Mouse (Mus musculus): ENCODE measurements around the gene Bmf. TPM values are rescaled to one million over a fixed set of nuclear protein-coding genes. Genes with fewer than 3 reads are reported as not detected.

The Bmf gene
- polyA plus RNA-seq, 1 experiment from 2014 or later: 2.8 TPM

GRCm38 (mm10) chr2:118491281-118491731, 58.2 kb downstream of the Bmf start:
- 68% methylated on average over 5 of the region's 5 CpGs for WGBS
- ATAC-seq (ENCODE audit: low FRiP score) (no peak), DNase-seq (ENCODE audit: low spot score, missing footprints) (peak; percentile 80)
- Histone ChIP-seq H3K4me2 (no peak overlapping the region), H3K36me3 (ENCODE audit: control insufficient read depth, insufficient read depth, low read length) (no peaks in the 10 kb centered on the region), H3K9ac (ENCODE audit: low read length) (no peak overlapping the region), H3K4me1 (ENCODE audit: control insufficient read depth, insufficient read depth, low read length) (no peaks in the 10 kb centered on the region), H3K9me3 (ENCODE audit: control insufficient read depth, low read length) (no peaks in the 10 kb centered on the region), H3K27me3 (ENCODE audit: control insufficient read depth, insufficient read depth, low read length) (no peaks in the 10 kb centered on the region), H3K4me3 (ENCODE audit: low read depth, low read length) (no peak overlapping the region), H3K27ac (ENCODE audit: low read depth, low read length) (no peak overlapping the region)

GRCm38 (mm10) chr2:118490241-118491091, 59.0 kb downstream of the Bmf start:
- no peak overlapping the region for H3K27ac ChIP-seq (ENCODE audit: low read depth, low read length)
- ATAC-seq (ENCODE audit: low FRiP score) (no peak), DNase-seq (ENCODE audit: low spot score, missing footprints) (no peak)
- H3K4me3 ChIP-seq (ENCODE audit: low read depth, low read length): no peak overlapping the region
- H3K36me3 ChIP-seq (ENCODE audit: control insufficient read depth, insufficient read depth, low read length): no peaks in the 10 kb centered on the region
- H3K4me1 ChIP-seq (ENCODE audit: control insufficient read depth, insufficient read depth, low read length): no peaks in the 10 kb centered on the region
- peak overlapping the region; percentile 16; the same call in 1 of the 2 replicates for H3K9ac ChIP-seq (ENCODE audit: low read length)
- no peak overlapping the region for H3K4me2 ChIP-seq
- 52% methylated on average over 12 of the region's 12 CpGs for WGBS
- H3K9me3 ChIP-seq (ENCODE audit: control insufficient read depth, low read length): no peaks in the 10 kb centered on the region
- H3K27me3 ChIP-seq (ENCODE audit: control insufficient read depth, insufficient read depth, low read length): no peaks in the 10 kb centered on the region

GRCm38 (mm10) chr2:118487806-118488205, 61.7 kb downstream of the Bmf start:
- H3K9me3 ChIP-seq (ENCODE audit: control insufficient read depth, low read length): no peaks in the 10 kb centered on the region
- no peak overlapping the region for H3K4me2 ChIP-seq
- no peak overlapping the region for H3K9ac ChIP-seq (ENCODE audit: low read length)
- H3K36me3 ChIP-seq (ENCODE audit: control insufficient read depth, insufficient read depth, low read length): no peaks in the 10 kb centered on the region
- no peaks in the 10 kb centered on the region for H3K4me1 ChIP-seq (ENCODE audit: control insufficient read depth, insufficient read depth, low read length)
- H3K27me3 ChIP-seq (ENCODE audit: control insufficient read depth, insufficient read depth, low read length): no peaks in the 10 kb centered on the region
- H3K27ac ChIP-seq (ENCODE audit: low read depth, low read length): no peak overlapping the region
- DNase-seq (ENCODE audit: low spot score, missing footprints) (peak; percentile 81), ATAC-seq (ENCODE audit: low FRiP score) (no peak)
- H3K4me3 ChIP-seq (ENCODE audit: low read depth, low read length): no peak overlapping the region
- WGBS: 64% methylated on average over 3 of the region's 3 CpGs

- no peak overlapping the region for H3K4me3 ChIP-seq (ENCODE audit: low read depth, low read length)
- H3K36me3 ChIP-seq (ENCODE audit: control insufficient read depth, insufficient read depth, low read length): no peaks in the 10 kb centered on the region
- H3K9me3 ChIP-seq (ENCODE audit: control insufficient read depth, low read length): no peaks in the 10 kb centered on the region
- H3K4me1 ChIP-seq (ENCODE audit: control insufficient read depth, insufficient read depth, low read length): no peaks in the 10 kb centered on the region
- ATAC-seq (ENCODE audit: low FRiP score) (peak; percentile 52), DNase-seq (ENCODE audit: low spot score, missing footprints) (peak; percentile 96)
- H3K9ac ChIP-seq (ENCODE audit: low read length): no peak overlapping the region
- no peak overlapping the region for H3K27ac ChIP-seq (ENCODE audit: low read depth, low read length)
- H3K4me2 ChIP-seq: no peak overlapping the region
- WGBS: 16% methylated on average over 12 of the region's 12 CpGs
- no peaks in the 10 kb centered on the region for H3K27me3 ChIP-seq (ENCODE audit: control insufficient read depth, insufficient read depth, low read length)
Measured at GRCm38 (mm10) chr2:118486933-118487332, 62.6 kb downstream of the Bmf start.

GRCm38 (mm10) chr2:118485415-118485814, 64.1 kb downstream of the Bmf start:
- Histone ChIP-seq H3K36me3 (ENCODE audit: control insufficient read depth, insufficient read depth, low read length) (no peaks in the 10 kb centered on the region), H3K9ac (ENCODE audit: low read length) (no peak overlapping the region)

GRCm38 (mm10) chr2:118484386-118484898, 65.0 kb downstream of the Bmf start:
- no peaks in the 10 kb centered on the region for H3K36me3 ChIP-seq (ENCODE audit: control insufficient read depth, insufficient read depth, low read length)
- WGBS: 89% methylated on average over 9 of the region's 9 CpGs
- no peak overlapping the region for H3K9ac ChIP-seq (ENCODE audit: low read length)
- H3K27me3 ChIP-seq (ENCODE audit: control insufficient read depth, insufficient read depth, low read length): no peaks in the 10 kb centered on the region
- ATAC-seq (ENCODE audit: low FRiP score) (no peak), DNase-seq (ENCODE audit: low spot score, missing footprints) (peak; percentile 60)
- H3K4me3 ChIP-seq (ENCODE audit: low read depth, low read length): no peak overlapping the region
- H3K4me2 ChIP-seq: no peak overlapping the region
- no peak overlapping the region for H3K27ac ChIP-seq (ENCODE audit: low read depth, low read length)
- no peaks in the 10 kb centered on the region for H3K9me3 ChIP-seq (ENCODE audit: control insufficient read depth, low read length)
- no peaks in the 10 kb centered on the region for H3K4me1 ChIP-seq (ENCODE audit: control insufficient read depth, insufficient read depth, low read length)

More at GRCm38 (mm10) chr2:118485415-118485814, 64.1 kb downstream of the Bmf start:
- Histone ChIP-seq H3K27ac (ENCODE audit: low read depth, low read length) (no peak overlapping the region), H3K4me2 (no peak overlapping the region), H3K9me3 (ENCODE audit: control insufficient read depth, low read length) (no peaks in the 10 kb centered on the region), H3K27me3 (ENCODE audit: control insufficient read depth, insufficient read depth, low read length) (no peaks in the 10 kb centered on the region), H3K4me3 (ENCODE audit: low read depth, low read length) (no peak overlapping the region), H3K4me1 (ENCODE audit: control insufficient read depth, insufficient read depth, low read length) (no peaks in the 10 kb centered on the region)
- 75% methylated on average over 3 of the region's 3 CpGs for WGBS
- DNase-seq (ENCODE audit: low spot score, missing footprints) (peak; percentile 56), ATAC-seq (ENCODE audit: low FRiP score) (no peak)

- Histone ChIP-seq H3K4me3 (ENCODE audit: low read depth, low read length) (no peak overlapping the region), H3K9me3 (ENCODE audit: control insufficient read depth, low read length) (no peaks in the 10 kb centered on the region), H3K27me3 (ENCODE audit: control insufficient read depth, insufficient read depth, low read length) (no peaks in the 10 kb centered on the region), H3K36me3 (ENCODE audit: control insufficient read depth, insufficient read depth, low read length) (no peaks in the 10 kb centered on the region), H3K9ac (ENCODE audit: low read length) (no peak overlapping the region), H3K27ac (ENCODE audit: low read depth, low read length) (no peak overlapping the region), H3K4me1 (ENCODE audit: control insufficient read depth, insufficient read depth, low read length) (peaks cover 9% of the 10 kb centered on the region), H3K4me2 (no peak overlapping the region)
- DNase-seq (ENCODE audit: low spot score, missing footprints) (no peak), ATAC-seq (ENCODE audit: low FRiP score) (no peak)
- WGBS: 83% methylated on average over 5 of the region's 5 CpGs
Measured at GRCm38 (mm10) chr2:118483032-118483431, 66.5 kb downstream of the Bmf start.

GRCm38 (mm10) chr2:118480886-118481285, 68.6 kb downstream of the Bmf start:
- no peak overlapping the region for H3K27ac ChIP-seq (ENCODE audit: low read depth, low read length)
- DNase-seq (ENCODE audit: low spot score, missing footprints) (peak; percentile 75), ATAC-seq (ENCODE audit: low FRiP score) (no peak)
- no peaks in the 10 kb centered on the region for H3K9me3 ChIP-seq (ENCODE audit: control insufficient read depth, low read length)
- 91% methylated on average over 7 of the region's 7 CpGs for WGBS
- no peak overlapping the region for H3K4me3 ChIP-seq (ENCODE audit: low read depth, low read length)
- no peak overlapping the region for H3K9ac ChIP-seq (ENCODE audit: low read length)
- no peak overlapping the region for H3K4me2 ChIP-seq
- peaks cover 9% of the 10 kb centered on the region for H3K4me1 ChIP-seq (ENCODE audit: control insufficient read depth, insufficient read depth, low read length)
- no peaks in the 10 kb centered on the region for H3K27me3 ChIP-seq (ENCODE audit: control insufficient read depth, insufficient read depth, low read length)
- H3K36me3 ChIP-seq (ENCODE audit: control insufficient read depth, insufficient read depth, low read length): peaks cover 8% of the 10 kb centered on the region; the same call in 1 of the 2 replicates

- no peak within 1 kb of the TSS; the same call in 1 of the 2 replicates for H3K27ac ChIP-seq (ENCODE audit: low read depth, low read length)
- H3K9ac ChIP-seq (ENCODE audit: low read length): peak within 1 kb of the TSS; percentile 87
- H3K4me1 ChIP-seq (ENCODE audit: control insufficient read depth, insufficient read depth, low read length): peaks cover 9% of the 10 kb centered on the region
- peak; percentile 99 for DNase-seq (ENCODE audit: low spot score, missing footprints)
- peak within 1 kb of the TSS; percentile 88 for H3K4me3 ChIP-seq (ENCODE audit: low read depth, low read length)
- peaks cover 12% of the 10 kb centered on the region; the same call in 1 of the 2 replicates for H3K36me3 ChIP-seq (ENCODE audit: control insufficient read depth, insufficient read depth, low read length)
- no peaks in the 10 kb centered on the region for H3K9me3 ChIP-seq (ENCODE audit: control insufficient read depth, low read length)
- ATAC-seq (ENCODE audit: low FRiP score): peak; percentile 97
- no peaks in the 10 kb centered on the region for H3K27me3 ChIP-seq (ENCODE audit: control insufficient read depth, insufficient read depth, low read length)
- peak within 1 kb of the TSS; percentile 95 for H3K4me2 ChIP-seq
- under 1% methylated on average over 35 of the region's 35 CpGs for WGBS
Measured at GRCm38 (mm10) chr2:118479550-118479909, 70.0 kb downstream of the Bmf start, which contains the start of gene Srp14. Srp14 (minus strand) TSS chr2:118479711.
